Comparison of ENCODE assay signal across 11 mouse cellular contexts in the genomic region with DNA sequence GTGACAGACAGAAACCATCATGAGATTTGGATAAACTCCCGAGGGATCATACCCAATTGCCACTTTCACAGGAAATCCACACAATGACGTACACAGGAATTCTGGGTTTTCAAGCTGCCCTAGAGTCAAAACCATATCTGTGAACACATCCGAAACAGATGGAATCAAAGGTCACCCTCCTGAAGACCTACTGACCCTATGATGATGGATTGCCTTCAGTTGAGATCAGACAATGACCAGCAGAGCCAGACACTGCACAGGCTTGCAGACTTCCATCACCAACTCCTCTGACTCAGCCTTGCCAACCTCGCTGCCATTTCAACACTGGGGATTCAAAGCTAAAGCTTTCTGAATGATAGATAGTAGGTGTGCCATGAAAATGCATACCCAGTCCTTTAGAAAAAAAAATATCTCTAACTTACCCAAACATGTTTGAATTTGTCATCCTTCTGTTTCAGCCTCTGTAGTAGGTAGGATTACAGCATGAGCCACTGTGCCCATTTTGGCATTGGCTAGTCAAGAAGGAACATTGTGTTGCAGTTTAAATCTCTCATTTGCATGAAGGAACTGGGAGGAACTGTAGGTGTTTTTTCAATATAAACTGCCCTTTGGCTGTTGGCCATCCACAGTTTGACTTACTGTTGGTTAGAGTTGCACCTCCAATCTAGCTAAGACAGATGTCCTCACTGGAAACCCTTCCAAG.
"Had no signal": no experiment of that assay in that cellular context is flagged by ENCODE, and none has a peak within 500 bp of the region (broad histone marks: within the 10 kb centered on the region; RNA-seq: fewer than 3 reads in every experiment).

No protein-coding gene starts in this region.

- DNase-seq: kidney, postnatal 25 days; layer of hippocampus, adult 9-11 months; layer of hippocampus, postnatal 36 days; lung, adult 18-20 months; thymus, adult 18-20 months; thymus, postnatal 14 days had no signal

- H3K4me3 ChIP-seq: kidney, embryonic 15.5 days; limb, embryonic 15.5 days; midbrain, embryonic 15.5 days; neural tube, embryonic 12.5 days had no signal

- H3K4me1 ChIP-seq: kidney, embryonic 15.5 days; limb, embryonic 15.5 days; midbrain, embryonic 15.5 days; neural tube, embryonic 12.5 days had no signal

- H3K9me3 ChIP-seq: kidney, embryonic 15.5 days; limb, embryonic 15.5 days; midbrain, embryonic 15.5 days; neural tube, embryonic 12.5 days had no signal

- H3K27ac ChIP-seq: kidney, embryonic 15.5 days; limb, embryonic 15.5 days; liver, embryonic 14.5 days; midbrain, embryonic 15.5 days; neural tube, embryonic 12.5 days had no signal

- ATAC-seq: midbrain, embryonic 15.5 days had no signal

- H3K9ac ChIP-seq: kidney, embryonic 15.5 days; limb, embryonic 15.5 days; liver, embryonic 14.5 days; midbrain, embryonic 15.5 days; neural tube, embryonic 12.5 days had no signal

- H3K27me3 ChIP-seq: kidney, embryonic 15.5 days; limb, embryonic 15.5 days; midbrain, embryonic 15.5 days; neural tube, embryonic 12.5 days had no signal

- H3K4me2 ChIP-seq: kidney, embryonic 15.5 days; limb, embryonic 15.5 days; midbrain, embryonic 15.5 days; neural tube, embryonic 12.5 days had no signal

- H3K36me3 ChIP-seq: kidney, embryonic 15.5 days; limb, embryonic 15.5 days; midbrain, embryonic 15.5 days; neural tube, embryonic 12.5 days had no signal
